Mouse (Mus musculus) heart, adult 2 months (tissue): Measurements from ENCODE around the gene Ube2o.

ENCODE experiments used
- CTCF ChIP-seq: fragments of 200-600 bp; IDR thresholded peaks from 2 replicates; pipeline ENCODE4 v1.8.1; 2022; ENCODE audit warnings: antibody characterized with exemption, mild to moderate bottlenecking, moderate library complexity
- POLR2A ChIP-seq: fragments of 200-500 bp; IDR thresholded peaks from 2 replicates; pipeline ENCODE4 v1.6.1; 2011; ENCODE audit warnings: mild to moderate bottlenecking, low read depth, low read length, control low read depth; ENCODE audit not compliant: insufficient read depth

- no peak for TF ChIP-seq CTCF
- no peak for TF ChIP-seq POLR2A
Measured at GRCm38 (mm10) chr11:116531371-116532191, 49.7 kb downstream of the Ube2o start.
